Mouse (Mus musculus): ENCODE measurements at regions not wholly inside any gene's neighbourhood (a gene's known extent, or its start where the extent isn't known, plus 50 kb on each side); places are given as distances from the start of the nearest gene placed in this dataset.
"Not testable (repeated sequence)": the region's sequence is repeated elsewhere in the genome, so short reads cannot be mapped to it uniquely, and the experiment has no call there.

- DNase-seq = peak; percentile 18
- intact Hi-C loops (cut with DNase I; ENCODE audit: low total_unique reads) = no loop called here
Observed at GRCm38 (mm10) chr5:68252671-68253070, 221.0 kb downstream of the Grxcr1 start.

DNA sequence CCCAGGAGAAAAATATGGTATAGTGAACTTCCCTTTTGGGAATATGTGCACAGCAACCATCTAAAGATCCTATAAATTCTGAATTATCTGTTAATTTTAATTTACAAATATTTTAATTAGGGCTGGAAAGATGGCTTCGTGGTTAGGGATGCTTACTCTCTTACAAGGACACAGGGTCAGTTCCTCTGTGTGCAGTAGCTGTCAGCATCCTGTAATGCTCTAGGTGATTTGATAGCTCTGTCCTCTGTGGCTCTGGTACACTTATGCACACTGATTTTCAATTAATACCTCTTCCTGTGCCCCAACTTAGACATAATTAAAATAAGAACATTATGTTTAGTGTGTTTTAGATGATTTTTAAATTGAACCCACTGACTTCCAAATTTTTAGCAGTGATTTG is 221.8 kb downstream of the Grxcr1 start:
- intact Hi-C loops (cut with DNase I; ENCODE audit: low total_unique reads) = no loop called here
- DNase-seq = no peak

DNA sequence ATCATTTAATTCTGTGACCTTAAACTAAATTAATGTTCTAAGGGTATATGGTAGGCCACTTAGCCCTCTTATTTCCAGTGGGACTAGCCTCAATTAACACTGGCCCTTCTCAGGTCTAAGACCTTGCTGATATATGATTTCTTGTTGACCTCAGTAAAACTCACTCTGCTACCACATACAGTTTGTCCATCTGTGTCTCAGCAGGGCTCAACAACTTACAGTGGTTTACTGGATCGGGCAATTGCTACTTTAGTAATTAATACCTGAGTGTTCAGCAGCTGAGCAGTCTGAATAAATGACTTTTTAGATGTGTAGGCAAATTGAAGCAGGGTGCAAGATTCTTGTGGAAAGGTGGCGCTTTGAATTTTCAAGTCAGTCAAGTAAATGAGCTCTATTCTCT is 222.5 kb downstream of the Grxcr1 start:
- no peak for DNase-seq
- intact Hi-C loops (cut with DNase I; ENCODE audit: low total_unique reads) = no loop called here

DNA sequence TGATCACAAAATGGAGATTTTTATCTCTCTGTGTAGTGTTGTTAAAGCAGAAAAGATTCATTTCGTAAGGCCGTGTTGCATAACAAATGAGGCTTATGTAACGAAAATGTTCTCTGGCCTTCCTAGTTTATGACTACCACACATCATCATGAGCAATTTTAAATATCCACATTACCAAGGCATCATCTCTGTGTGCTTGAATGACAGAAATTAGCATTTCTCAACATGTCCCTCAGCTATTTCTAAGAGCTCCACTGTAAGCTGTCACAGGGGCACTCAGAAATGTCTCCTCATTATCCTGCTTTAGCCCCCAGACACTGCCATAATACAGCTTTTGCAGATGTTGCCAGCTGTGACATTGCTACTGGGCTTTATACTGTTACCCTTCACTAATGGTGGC is 232.6 kb downstream of the Grxcr1 start:
- intact Hi-C loops (cut with DNase I; ENCODE audit: low total_unique reads) = no loop called here
- DNase-seq = no peak

DNA sequence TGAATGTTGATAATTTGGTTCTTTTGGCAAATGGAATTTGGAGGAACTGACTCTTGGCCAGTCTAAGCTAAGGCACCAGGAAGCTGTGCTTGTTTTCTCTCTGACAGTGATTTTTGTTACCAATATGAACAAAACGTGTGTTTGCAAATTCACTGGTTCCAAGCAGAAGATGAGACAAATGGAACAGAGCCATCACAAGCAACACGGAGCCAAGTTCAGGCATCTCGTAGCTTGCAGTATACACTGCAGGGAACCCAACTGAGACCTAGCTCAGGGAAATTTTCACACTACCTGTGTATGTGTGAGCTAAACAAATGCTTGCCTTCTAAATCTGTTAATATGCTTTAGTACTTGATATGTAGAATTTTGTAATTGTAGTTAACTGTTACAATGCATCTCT is 242.6 kb downstream of the Grxcr1 start:
- intact Hi-C loops (cut with DNase I; ENCODE audit: low total_unique reads) = no loop called here
- DNase-seq = no peak

GRCm38 (mm10) chr5:68275558-68276263 is 244.1 kb downstream of the Grxcr1 start:
- intact Hi-C loops (cut with DNase I; ENCODE audit: low total_unique reads) = no loop called here
- DNase-seq = no peak

GRCm38 (mm10) chr5:68295774-68296173 is 264.1 kb downstream of the Grxcr1 start:
- intact Hi-C loops (cut with DNase I; ENCODE audit: low total_unique reads); DNase-seq: not testable (repeated sequence)

- intact Hi-C loops (cut with DNase I; ENCODE audit: low total_unique reads) = no loop called here
- DNase-seq = no peak
Observed at GRCm38 (mm10) chr5:68313187-68313586, 281.6 kb downstream of the Grxcr1 start.

DNA sequence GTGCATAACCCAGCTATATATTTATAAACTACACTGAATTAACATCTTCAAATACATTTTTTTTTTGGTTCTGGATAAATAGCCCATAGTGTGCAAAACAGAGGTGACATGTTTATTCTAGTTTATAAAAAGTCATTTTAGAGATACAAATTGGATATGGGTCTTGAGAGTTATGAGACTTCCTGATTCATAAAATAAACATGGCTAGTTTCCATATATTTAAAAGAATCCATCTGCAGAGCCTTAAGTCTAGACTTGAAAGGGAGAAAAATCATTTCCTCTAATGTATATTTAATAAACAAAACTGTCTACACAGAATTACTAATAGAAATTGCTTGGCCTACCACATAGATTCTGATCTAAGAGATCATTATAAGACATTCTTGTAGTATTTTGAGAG is 287.3 kb downstream of the Grxcr1 start:
- intact Hi-C loops (cut with DNase I; ENCODE audit: low total_unique reads) = no loop called here

DNA sequence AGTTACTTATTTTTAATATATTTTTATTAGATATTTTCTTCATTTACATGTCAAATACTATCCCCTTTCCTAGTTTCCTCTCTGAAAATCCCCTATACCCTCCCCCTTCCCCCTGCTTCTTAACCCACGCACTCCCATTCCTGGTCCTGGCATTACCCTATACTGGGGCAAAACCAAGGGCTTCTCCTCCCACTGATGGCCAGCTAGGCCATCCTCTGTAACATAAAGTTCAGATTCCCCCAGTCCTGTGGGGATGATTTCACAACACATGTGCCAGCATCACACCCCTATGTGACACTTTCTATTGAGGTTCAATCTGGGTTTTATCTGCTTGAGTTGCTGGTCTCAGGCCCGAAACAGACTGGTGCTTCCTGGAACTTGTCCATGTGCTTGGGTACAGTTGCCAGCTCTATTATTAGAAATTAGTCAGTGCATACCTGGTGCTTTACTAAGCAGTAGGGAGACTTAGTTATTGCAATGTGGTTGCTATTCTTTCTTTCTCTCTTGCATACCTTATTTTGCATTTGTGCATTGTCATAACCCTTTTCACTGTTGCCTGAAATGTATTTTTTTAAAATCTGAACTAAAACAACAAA is 295.5 kb downstream of the Grxcr1 start:
- intact Hi-C loops (cut with DNase I; ENCODE audit: low total_unique reads) = no loop called here

More for the DNA sequence above, 287.3 kb downstream of the Grxcr1 start:
- DNase-seq = no peak

DNA sequence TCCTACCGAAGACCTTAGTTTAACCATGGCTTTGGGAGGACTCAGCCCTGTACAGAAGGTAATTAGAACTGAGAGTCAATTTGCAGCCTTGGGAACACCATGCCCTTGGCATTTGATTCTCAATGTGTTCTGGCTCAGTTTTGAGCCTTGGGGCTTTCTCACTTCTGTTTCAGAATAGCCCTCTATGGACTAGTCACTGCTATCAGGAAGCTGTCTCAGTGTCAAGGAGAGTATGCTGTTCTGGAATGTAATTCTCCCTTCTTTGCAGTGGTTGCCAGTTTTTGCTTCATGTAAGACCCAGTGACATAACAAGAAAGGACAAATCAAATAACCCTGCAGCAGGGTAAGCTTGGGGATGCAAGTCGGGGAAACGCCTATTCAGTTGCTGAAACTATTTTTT is 297.7 kb downstream of the Grxcr1 start:
- no peak for DNase-seq
- intact Hi-C loops (cut with DNase I; ENCODE audit: low total_unique reads) = no loop called here

More for the DNA sequence above, 295.5 kb downstream of the Grxcr1 start:
- peak; percentile 4 for DNase-seq

DNA sequence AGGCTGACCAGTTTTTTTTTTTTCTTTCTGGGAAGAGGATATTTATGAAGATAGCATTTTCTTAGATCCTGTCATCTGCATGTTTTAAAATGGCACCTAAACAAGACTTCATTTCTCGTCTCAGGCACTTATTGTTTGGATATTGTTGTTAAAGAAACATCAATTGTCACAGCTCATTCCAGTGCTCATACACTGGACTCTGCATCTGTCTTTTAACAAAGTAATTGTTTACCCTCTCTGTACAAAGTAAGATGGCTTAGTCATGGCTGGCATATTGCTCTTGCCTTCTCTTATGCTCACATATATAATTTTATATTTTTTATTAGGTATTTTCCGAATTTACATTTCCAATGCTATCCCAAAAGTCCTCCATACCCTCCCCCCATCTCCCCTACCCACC is 298.2 kb downstream of the Grxcr1 start:
- intact Hi-C loops (cut with DNase I; ENCODE audit: low total_unique reads) = no loop called here
- DNase-seq = no peak

DNA sequence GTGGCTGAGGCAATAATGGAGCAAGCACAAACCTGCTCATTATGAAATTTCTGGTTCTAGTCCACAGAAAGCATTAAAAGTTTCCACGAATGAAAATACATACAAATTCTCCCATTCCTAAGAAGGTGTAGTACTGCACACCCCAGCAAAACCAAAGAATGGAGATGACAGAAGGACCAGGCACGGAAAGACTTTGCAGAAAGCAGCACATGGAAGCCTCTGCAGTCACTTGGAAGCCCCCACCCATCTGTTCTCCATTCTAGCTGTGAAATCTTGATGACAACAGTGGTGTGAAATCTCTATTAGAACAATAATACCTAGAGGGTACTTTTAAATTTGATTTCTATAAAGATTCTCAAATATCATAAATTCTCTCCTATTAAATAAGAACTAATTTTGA is 319.3 kb downstream of the Grxcr1 start:
- DNase-seq = no peak
- intact Hi-C loops (cut with DNase I; ENCODE audit: low total_unique reads) = no loop called here

DNA sequence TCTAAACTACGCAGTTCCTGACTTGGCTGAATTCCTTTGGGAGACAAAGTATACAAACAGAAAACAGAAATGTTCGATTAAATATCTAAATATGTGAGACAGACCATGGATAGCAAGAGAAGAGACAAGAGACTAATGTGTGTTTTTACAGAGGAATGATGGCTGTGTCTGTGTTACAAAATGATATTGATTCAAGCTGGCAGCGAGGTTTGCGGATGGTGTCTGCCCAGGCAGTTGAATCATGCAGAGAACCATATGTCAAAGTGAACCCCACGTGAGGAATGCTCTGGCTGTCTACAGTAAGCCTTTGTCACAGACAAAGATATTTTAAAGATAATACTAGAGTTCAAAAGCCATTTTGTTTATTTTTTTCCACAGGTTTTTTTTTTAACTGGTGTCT is 320.2 kb downstream of the Grxcr1 start:
- no peak for DNase-seq
- intact Hi-C loops (cut with DNase I; ENCODE audit: low total_unique reads) = no loop called here

- DNase-seq = peak; percentile 11
- intact Hi-C loops (cut with DNase I; ENCODE audit: low total_unique reads) = no loop called here
Observed at GRCm38 (mm10) chr5:68353211-68353610, 321.6 kb downstream of the Grxcr1 start.

- intact Hi-C loops (cut with DNase I; ENCODE audit: low total_unique reads); DNase-seq: not testable (repeated sequence)
Observed at GRCm38 (mm10) chr5:68353816-68354215, 322.2 kb downstream of the Grxcr1 start.

DNA sequence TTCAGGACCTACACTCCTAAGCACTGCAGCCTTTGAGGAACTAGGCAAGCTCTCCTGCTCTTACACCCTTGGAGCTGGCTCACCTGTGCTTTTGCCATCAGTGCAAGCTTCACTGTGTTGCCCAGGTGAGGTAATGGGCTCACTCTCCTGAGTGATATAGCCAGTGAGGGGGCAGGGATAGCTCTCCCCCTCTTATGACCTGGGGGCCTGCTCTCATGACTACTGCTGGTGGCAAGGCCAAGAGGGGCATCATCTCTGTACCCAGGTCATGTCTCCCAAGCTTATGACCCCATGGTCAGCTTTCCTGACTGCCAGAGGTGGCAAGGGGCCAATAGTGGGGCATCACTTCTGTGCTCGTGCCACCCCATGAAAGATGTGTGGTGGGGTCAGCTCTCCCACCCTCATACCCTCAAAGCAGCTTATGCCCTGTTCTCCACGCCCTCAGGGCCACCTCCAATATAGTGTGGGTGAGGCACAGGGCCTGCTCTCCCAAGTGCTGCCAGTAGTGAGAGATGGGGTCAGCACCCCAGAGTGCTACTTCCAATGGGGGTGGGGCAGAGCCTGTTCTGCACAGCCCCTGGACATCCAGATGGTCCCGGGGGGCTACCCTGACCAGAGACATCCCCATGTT is 330.1 kb downstream of the Grxcr1 start:
- DNase-seq = no peak
- intact Hi-C loops (cut with DNase I; ENCODE audit: low total_unique reads) = no loop called here

DNA sequence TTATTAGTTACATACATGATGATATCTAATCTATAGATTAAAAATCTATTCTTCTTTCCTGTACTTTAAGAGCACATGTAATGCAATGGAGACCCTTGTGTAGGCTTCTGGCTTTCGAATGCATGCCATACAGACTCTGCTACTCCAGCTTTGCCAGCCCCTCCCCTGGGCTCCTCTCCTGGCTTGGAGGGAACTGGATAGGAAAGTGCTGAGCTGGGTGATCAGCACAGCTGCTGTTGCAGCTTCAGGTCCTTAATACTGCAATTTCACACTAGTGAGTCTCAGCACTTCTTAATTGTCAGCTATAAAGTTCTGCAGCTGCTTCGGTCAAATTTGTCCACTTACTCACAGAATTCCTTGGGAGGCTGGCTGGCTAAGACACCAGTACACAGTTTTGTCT is 341.4 kb downstream of the Grxcr1 start:
- intact Hi-C loops (cut with DNase I; ENCODE audit: low total_unique reads) = no loop called here
- no peak for DNase-seq

Data from gastrocnemius, postnatal 14 days (tissue).